Comparison of ENCODE assay signal across 8 mouse cellular contexts in the genomic region with DNA sequence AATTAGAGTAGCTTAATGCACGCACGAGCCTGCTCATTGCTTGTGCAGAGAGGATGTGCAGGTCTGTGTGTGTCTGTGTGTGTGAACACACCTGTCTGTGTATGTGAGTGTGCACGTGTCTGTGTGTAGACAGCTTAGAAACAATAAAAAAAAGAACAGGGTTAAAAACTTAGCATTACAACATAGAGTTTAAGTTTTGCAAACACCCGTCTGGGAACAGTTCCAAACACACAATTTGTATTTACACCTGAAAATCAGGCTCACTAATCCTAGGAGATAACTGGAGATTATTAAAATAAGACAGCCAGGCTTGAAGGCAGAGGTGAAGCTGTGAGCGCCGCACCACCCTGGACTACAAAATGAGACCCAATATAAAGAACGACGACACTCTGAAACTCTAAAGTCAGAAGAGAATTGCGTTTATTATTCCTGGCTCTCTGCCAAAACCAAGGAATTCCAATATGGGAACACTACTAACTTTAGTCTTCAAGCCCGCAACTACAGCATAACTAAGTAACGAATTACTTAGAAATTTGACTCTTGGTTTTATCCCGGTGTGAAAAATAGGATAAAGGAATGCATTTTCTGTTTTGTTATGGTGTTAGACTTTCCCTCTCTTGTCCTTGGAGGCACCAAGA. TPM values are rescaled to one million over a fixed set of nuclear protein-coding genes. Genes with fewer than 3 reads are reported as not detected.
A peak's percentile ranks its signal among the peaks of the same experiment; 100 is the strongest.
DNase-seq lines count a peak whose midpoint lies in the region; ATAC-seq and TF ChIP-seq lines count a peak whose summit lies in the region.

No protein-coding gene starts in this region.

- TF ChIP-seq POLR2A in limb, embryonic 14.5 days (IDR thresholded peaks at IDR 0.05; ENCODE audit: borderline replicate concordance, extremely low read depth, insufficient read depth, insufficient read length) = no peak

- no peak for ATAC-seq in forebrain, embryonic 13.5 days
- no peak for ATAC-seq in limb, embryonic 14.5 days (ENCODE audit: low FRiP score, low read depth)
- ATAC-seq in CD4-positive, CD25-positive, alpha-beta regulatory T cell, adult 4 months = no peak
- no peak for ATAC-seq in cerebellum, adult (ENCODE audit: insufficient number of reproducible peaks, low FRiP score, low TSS enrichment)

- H3K27ac ChIP-seq in forebrain, embryonic 13.5 days = no peak overlapping the region
- H3K27ac ChIP-seq in limb, embryonic 14.5 days (replicated peaks; ENCODE audit: low read depth, low read length) = peak overlapping the region; percentile 77

- peak overlapping the region; percentile 75 for H3K4me2 ChIP-seq in forebrain, embryonic 13.5 days
- H3K4me2 ChIP-seq in limb, embryonic 14.5 days (replicated peaks; ENCODE audit: low read depth, low read length, severe bottlenecking) = peak overlapping the region; percentile 64

- peak overlapping the region; percentile 73 for H3K4me3 ChIP-seq in forebrain, embryonic 13.5 days
- H3K4me3 ChIP-seq in limb, embryonic 14.5 days (replicated peaks; ENCODE audit: low read length) = peak overlapping the region; percentile 62

- no peaks in the 10 kb centered on the region for H3K9me3 ChIP-seq in forebrain, embryonic 13.5 days (replicated peaks)
- H3K9me3 ChIP-seq in limb, embryonic 14.5 days (ENCODE audit: control insufficient read depth, low read length) = no peaks in the 10 kb centered on the region

- H3K36me3 ChIP-seq in forebrain, embryonic 13.5 days (ENCODE audit: poor library complexity, severe bottlenecking) = no peaks in the 10 kb centered on the region
- peaks cover 18% of the 10 kb centered on the region for H3K36me3 ChIP-seq in limb, embryonic 14.5 days (ENCODE audit: control insufficient read depth, insufficient read depth, low read length)

- H3K27me3 ChIP-seq in forebrain, embryonic 13.5 days = no peaks in the 10 kb centered on the region
- no peaks in the 10 kb centered on the region for H3K27me3 ChIP-seq in limb, embryonic 14.5 days (ENCODE audit: control insufficient read depth, insufficient read depth, low read length)

- peak; percentile 18 for DNase-seq in adrenal gland, postnatal 10 days
- no peak for DNase-seq in adrenal gland, postnatal 14 days
- DNase-seq in 416B (ENCODE audit: low read depth) = peak; percentile 43
- DNase-seq in limb, embryonic 14.5 days (ENCODE audit: low spot score) = peak; percentile 86
- DNase-seq in urinary bladder, postnatal 25 days (ENCODE audit: low spot score) = no peak

- peaks cover 24% of the 10 kb centered on the region for H3K4me1 ChIP-seq in forebrain, embryonic 13.5 days
- H3K4me1 ChIP-seq in limb, embryonic 14.5 days (ENCODE audit: control insufficient read depth, insufficient read depth, low read length) = peaks cover 10% of the 10 kb centered on the region

- WGBS in forebrain, embryonic 13.5 days = 26% methylated on average over 12 of the region's 12 CpGs
- WGBS in limb, embryonic 14.5 days = 16% methylated on average over 12 of the region's 12 CpGs

- H3K9ac ChIP-seq in forebrain, embryonic 13.5 days = no peak overlapping the region
- H3K9ac ChIP-seq in limb, embryonic 14.5 days (ENCODE audit: low read depth, low read length, severe bottlenecking) = 0 out of 2 replicates have a peak overlapping the region, but pooled peaks have one; percentile 62

RNA-seq across cellular contexts. Expression of a gene that starts 1.3 kb away (rescaled TPM):
- 1,000 to 10,000 TPM; 1,259 to 1,274 TPM for total RNA-seq in adrenal gland, postnatal 10 days (2021)
- 1,143 and 1,198 TPM in 2 replicates for total RNA-seq in adrenal gland, postnatal 14 days (2021)
- 37.1 and 37.9 TPM in 2 replicates for polyA plus RNA-seq in forebrain, embryonic 13.5 days (2015; fragmentation: Nextera tagmentation; extraction: Ambion mirVana)
- 67.2 and 78.2 TPM in 2 replicates for polyA plus RNA-seq in limb, embryonic 14.5 days (2012; rRNA removed)
- polyA plus RNA-seq in limb, embryonic 14.5 days (2014; fragmentation: Nextera tagmentation; extraction: Ambion mirVana) = 65.3 and 67.8 TPM in 2 replicates
- polyA plus RNA-seq in CD4-positive, CD25-positive, alpha-beta regulatory T cell, adult 4 months (2017; shearing (Covaris generic)) = 10 to 100 TPM; 38.4 to 40.9 TPM

RNA-seq across cellular contexts. Expression of a gene that starts 30.1 kb away (rescaled TPM):
- under 1 TPM; 0.51 to 0.82 TPM for total RNA-seq in adrenal gland, postnatal 10 days (2021)
- total RNA-seq in adrenal gland, postnatal 14 days (2021) = 0.19 and 0.22 TPM in 2 replicates
- polyA plus RNA-seq in forebrain, embryonic 13.5 days (2015; fragmentation: Nextera tagmentation; extraction: Ambion mirVana) = 6.1 and 6.5 TPM in 2 replicates
- 2.8 and 3.2 TPM in 2 replicates for polyA plus RNA-seq in limb, embryonic 14.5 days (2012; rRNA removed)
- polyA plus RNA-seq in limb, embryonic 14.5 days (2014; fragmentation: Nextera tagmentation; extraction: Ambion mirVana) = 1.5 and 1.6 TPM in 2 replicates
- polyA plus RNA-seq in CD4-positive, CD25-positive, alpha-beta regulatory T cell, adult 4 months (2017; shearing (Covaris generic)) = under 1 TPM in 1 of 2 experiments, not detected in 1; 0.24 TPM

RNA-seq across cellular contexts. Expression of a gene that starts 30.3 kb away (rescaled TPM):
- total RNA-seq in adrenal gland, postnatal 10 days (2021) = 10 to 100 TPM; 79.4 to 82.2 TPM
- 99.2 and 102 TPM in 2 replicates for total RNA-seq in adrenal gland, postnatal 14 days (2021)
- 47.0 and 48.6 TPM in 2 replicates for polyA plus RNA-seq in forebrain, embryonic 13.5 days (2015; fragmentation: Nextera tagmentation; extraction: Ambion mirVana)
- 114 and 115 TPM in 2 replicates for polyA plus RNA-seq in limb, embryonic 14.5 days (2012; rRNA removed)
- 48.2 and 50.7 TPM in 2 replicates for polyA plus RNA-seq in limb, embryonic 14.5 days (2014; fragmentation: Nextera tagmentation; extraction: Ambion mirVana)
- polyA plus RNA-seq in CD4-positive, CD25-positive, alpha-beta regulatory T cell, adult 4 months (2017; shearing (Covaris generic)) = 10 to 100 TPM; 40.3 to 48.1 TPM

RNA-seq across cellular contexts. Expression of a gene that starts 37.2 kb away (rescaled TPM):
- total RNA-seq in adrenal gland, postnatal 10 days (2021) = under 1 TPM; 0.21 to 0.24 TPM
- 0.22 and 0.23 TPM in 2 replicates for total RNA-seq in adrenal gland, postnatal 14 days (2021)
- polyA plus RNA-seq in forebrain, embryonic 13.5 days (2015; fragmentation: Nextera tagmentation; extraction: Ambion mirVana) = 0.13 and 0.14 TPM in 2 replicates
- polyA plus RNA-seq in limb, embryonic 14.5 days (2012; rRNA removed) = 0.10 and 0.11 TPM in 2 replicates
- polyA plus RNA-seq in limb, embryonic 14.5 days (2014; fragmentation: Nextera tagmentation; extraction: Ambion mirVana) = 0.17 TPM in 1 of 2 replicates, not detected in the other
- not detected for polyA plus RNA-seq in CD4-positive, CD25-positive, alpha-beta regulatory T cell, adult 4 months (2017; shearing (Covaris generic))

Comparison
In these comparisons a context has a peak if more than half of its experiments do, and no peak if none do; other contexts are left out.
1. DNase-seq: peak in adrenal gland, postnatal 10 days (single experiment), 416B (single experiment) and limb, embryonic 14.5 days (single experiment); none in adrenal gland, postnatal 14 days (single experiment) and urinary bladder, postnatal 25 days (single experiment).